8 mouse cellular contexts compared by ENCODE assay signal in the genomic region with DNA sequence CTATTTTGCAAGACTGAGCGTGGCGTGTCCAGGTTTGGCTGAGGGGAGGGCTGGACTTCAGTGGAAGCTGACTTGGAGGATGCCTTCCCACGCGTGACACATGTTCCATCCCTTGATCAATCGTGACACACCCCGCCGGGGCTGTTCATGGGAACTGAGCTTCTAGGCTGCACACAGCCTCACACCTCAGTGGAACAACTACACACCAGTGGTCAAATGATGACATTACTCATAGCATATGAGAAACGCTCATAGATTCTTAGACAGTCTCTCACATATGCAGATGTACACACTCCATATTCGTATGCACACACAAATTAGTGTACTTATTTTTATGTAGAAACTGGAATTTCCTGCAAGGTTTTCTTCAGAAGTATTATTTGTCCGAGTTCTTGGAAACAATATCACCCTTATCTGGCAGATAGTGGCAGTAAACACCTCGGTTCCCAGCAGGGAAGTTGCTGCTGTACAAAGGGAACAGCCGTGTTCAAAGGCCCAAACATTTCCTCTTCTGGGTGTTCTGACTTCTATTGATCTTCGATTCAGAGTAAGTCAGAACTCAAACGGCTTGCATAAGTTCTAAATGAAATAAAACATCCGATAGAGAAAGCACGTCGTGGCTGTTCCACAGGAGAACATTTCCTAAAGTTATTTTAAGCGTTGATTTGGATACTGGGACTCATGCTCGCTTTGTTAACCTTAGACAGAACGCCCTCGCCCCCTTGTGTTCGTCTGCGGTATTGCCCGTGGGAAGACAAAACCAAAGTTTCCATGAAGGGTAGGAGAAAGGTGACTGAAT.
DNase-seq lines count a peak whose midpoint lies in the region; ATAC-seq and TF ChIP-seq lines count a peak whose summit lies in the region.

No protein-coding gene starts in this region.

- peak overlapping the region; percentile 46 for H3K4me3 ChIP-seq in gastrocnemius, adult 2 months
- H3K4me3 ChIP-seq in hindbrain, embryonic 15.5 days: no peak overlapping the region

- H3K9ac ChIP-seq in hindbrain, embryonic 15.5 days: no peak overlapping the region

- H3K4me2 ChIP-seq in hindbrain, embryonic 15.5 days: peak overlapping the region; percentile 37; the same call in 1 of the 2 replicates

- H3K27ac ChIP-seq in gastrocnemius, adult 2 months: no peak overlapping the region
- H3K27ac ChIP-seq in hindbrain, embryonic 15.5 days (replicated peaks): no peak overlapping the region

- 36% methylated on average over 24 of the region's 24 CpGs for whole genome bisulfite sequencing in hindbrain, embryonic 15.5 days

- H3K36me3 ChIP-seq in hindbrain, embryonic 15.5 days: no peaks in the 10 kb centered on the region

- peak; percentile 74; the same call in 1 of the 2 replicates for ATAC-seq in hindbrain, embryonic 15.5 days (ENCODE audit: low FRiP score, low read depth)
- peak; percentile 91 for ATAC-seq in megakaryocyte progenitor cell, adult 5-6 weeks (replicated peaks; ENCODE audit: poor library complexity)

- H3K27me3 ChIP-seq in hindbrain, embryonic 15.5 days: no peaks in the 10 kb centered on the region

- TF ChIP-seq CTCF in gastrocnemius, adult 2 months (IDR thresholded peaks at IDR 0.05): peak; percentile 95

- H3K9me3 ChIP-seq in hindbrain, embryonic 15.5 days: no peaks in the 10 kb centered on the region

- peak; percentile 33 for DNase-seq in WW6 (ENCODE audit: low read depth, low spot score)
- peak; percentile 79 to 85 for DNase-seq in cerebellum, postnatal 36 days
- DNase-seq in gastrocnemius, adult 2 months: peak; percentile 84
- DNase-seq in layer of hippocampus, postnatal 25 days (ENCODE audit: extremely low spot score in 1 of 2, low spot score in 1 of 2): peak; percentile 85 to 99
- peak; percentile 87 for DNase-seq in right cerebral cortex, postnatal 14 days
- DNase-seq in urinary bladder, postnatal 36 days (ENCODE audit: low spot score in 2 of 2): peak; percentile 80 to 85

- intact Hi-C loops in gastrocnemius, adult 2 months (cut with DNase I): loop anchor here (2.0 to 5.0 kb wide), 3 partner anchors 302 to 502 kb away; no protein-coding TSS in a partner anchor

- H3K4me1 ChIP-seq in hindbrain, embryonic 15.5 days (replicated peaks): no peaks in the 10 kb centered on the region

Comparison
In these comparisons a context has a peak if more than half of its experiments do, and no peak if none do; other contexts are left out.
1. DNase-seq: peak in every context shown above with its lines; median percentile 92 in layer of hippocampus, postnatal 25 days; 87 in right cerebral cortex, postnatal 14 days; 84 in gastrocnemius, adult 2 months; 82 in urinary bladder, postnatal 36 days; 82 in cerebellum, postnatal 36 days; 33 in WW6.